Mouse (Mus musculus): ENCODE measurements around the gene Olfr559.

The Olfr559 gene

GRCm38 (mm10) chr7:102727391-102727790, at the start of gene Olfr559:
TSS of gene Olfr559 (minus strand) at chr7:102727491.
- no peak for DNase-seq (ENCODE audit: low spot score)

GRCm38 (mm10) chr7:102770921-102771320, 43.6 kb upstream of the Olfr559 start, which contains the start of gene Olfr561:
TSS of gene Olfr561 (plus strand) at chr7:102771221.
- no peak for DNase-seq (ENCODE audit: low spot score)

- no peak for DNase-seq (ENCODE audit: low spot score)
These were observed 32.0 kb upstream of the Olfr559 start, which contains the start of the genes Olfr560 and Olfr78 for GRCm38 (mm10) chr7:102759266-102759665. TSS of gene Olfr560 (minus strand) at chr7:102759366. TSS of gene Olfr78 (minus strand) at chr7:102759471.

GRCm38 (mm10) chr7:102752086-102752485, 24.8 kb upstream of the Olfr559 start:
- peak; percentile 4 for DNase-seq (ENCODE audit: low spot score)

GRCm38 (mm10) chr7:102737705-102738104, 10.4 kb upstream of the Olfr559 start:
- peak; percentile 4 for DNase-seq (ENCODE audit: low spot score)

GRCm38 (mm10) chr7:102733793-102734192, 6.5 kb upstream of the Olfr559 start:
- DNase-seq (ENCODE audit: low spot score) = no peak

- DNase-seq (ENCODE audit: low spot score) = no peak
These were observed 8.3 kb downstream of the Olfr559 start, which contains the start of gene Olfr33 for GRCm38 (mm10) chr7:102718970-102719369. TSS of gene Olfr33 (minus strand) at chr7:102719070.

- DNase-seq (ENCODE audit: low spot score) = no peak
These were observed 25.4 kb downstream of the Olfr559 start, which contains the start of gene Olfr558 for GRCm38 (mm10) chr7:102701915-102702314. TSS of gene Olfr558 (plus strand) at chr7:102702215.

GRCm38 (mm10) chr7:102698461-102698860, 28.8 kb downstream of the Olfr559 start:
- DNase-seq (ENCODE audit: low spot score) = no peak

GRCm38 (mm10) chr7:102695358-102696125, 31.7 kb downstream of the Olfr559 start, which contains the start of gene Olfr557:
TSS of gene Olfr557 (plus strand) at chr7:102695910.
- peak; percentile 77 for DNase-seq (ENCODE audit: low spot score)

GRCm38 (mm10) chr7:102686944-102687501, 40.3 kb downstream of the Olfr559 start, which contains the start of gene Trim68:
TSS of gene Trim68 (minus strand) at chr7:102687327.
- DNase-seq (ENCODE audit: low spot score) = peak; percentile 96

GRCm38 (mm10) chr7:102681916-102682315, 45.4 kb downstream of the Olfr559 start:
- no peak for DNase-seq (ENCODE audit: low spot score)

- no peak for DNase-seq (ENCODE audit: low spot score)
These were observed 51.1 kb downstream of the Olfr559 start for GRCm38 (mm10) chr7:102676225-102676624.
